Mouse (Mus musculus) embryonic fibroblast, embryonic 13.5 days (primary cell): Measurements from ENCODE around the gene Erc2.

Source experiments
- CTCF ChIP-seq: IDR thresholded peaks from 2 replicates; pipeline ENCODE4 v1.5.1; 2011; ENCODE audit warnings: mild to moderate bottlenecking, control low read depth, low read length, moderate library complexity, borderline replicate concordance; ENCODE audit not compliant: insufficient read depth
- POLR2A ChIP-seq: IDR thresholded peaks from 2 replicates; pipeline ENCODE4 v1.6.1; 2011; ENCODE audit warnings: low read depth, mild to moderate bottlenecking, control low read depth, low read length, moderate library complexity

- TF ChIP-seq CTCF, result no peak
- TF ChIP-seq POLR2A, result no peak
Measured at GRCm38 (mm10) chr14:27811649-27812048, 189.4 kb downstream of the Erc2 start.
